Mouse (Mus musculus) MEL (cell line): ENCODE data around the gene Tnfrsf1a. TPM values are rescaled to one million over a fixed set of nuclear protein-coding genes. Genes with fewer than 3 reads are reported as not detected.

ENCODE experiments used
- DNase-seq: peaks from one replicate; pipeline ENCODE4 v3.0.0; 2011; ENCODE audit warnings: low read depth, low spot score
- H3K27ac ChIP-seq: 2 replicates; pipeline ENCODE4 v1.5.1; 2012; ENCODE audit warnings: low read depth, mild to moderate bottlenecking, control low read depth, low read length, moderate library complexity; ENCODE audit not compliant: control insufficient read depth
- H3K27me3 ChIP-seq, 2 experiments: fragments of 150-350 bp in 1 of 2; sonication (generic) in 1 of 2; 2 replicates each; pipeline ENCODE4 v1.6.1; 2012; ENCODE audit warnings: low read length in 2 of 2, mild to moderate bottlenecking in 2 of 2, improper control_type of control experiment in 1 of 2, moderate library complexity in 1 of 2; ENCODE audit not compliant: insufficient read depth in 2 of 2, control insufficient read depth in 1 of 2
- H3K36me3 ChIP-seq, 2 experiments: 2 replicates each; pipeline ENCODE4 v1.6.1; 2012 to 2014; ENCODE audit warnings: low read length in 2 of 2, improper control_type of control experiment in 1 of 2, inconsistent platforms in 1 of 2, mild to moderate bottlenecking in 1 of 2; ENCODE audit not compliant: insufficient read depth in 2 of 2, control insufficient read depth in 1 of 2
- H3K4me1 ChIP-seq, 2 experiments: fragments of 150-350 bp in 1 of 2; sonication (generic) in 1 of 2; 2 replicates each; pipeline ENCODE4 v1.6.1; 2012; ENCODE audit warnings: low read length in 2 of 2, improper control_type of control experiment in 1 of 2, mild to moderate bottlenecking in 1 of 2; ENCODE audit not compliant: insufficient read depth in 2 of 2, control insufficient read depth in 1 of 2
- H3K4me3 ChIP-seq, 2 experiments: fragments of 150-350 bp in 1 of 2; sonication (generic) in 1 of 2; 2 replicates each; pipeline ENCODE4 v1.5.1; 2012; ENCODE audit warnings: low read depth in 2 of 2, low read length in 2 of 2, mild to moderate bottlenecking in 2 of 2, moderate library complexity in 2 of 2, control low read depth in 1 of 2, improper control_type of control experiment in 1 of 2; ENCODE audit not compliant: control insufficient read depth in 1 of 2, insufficient read depth in 1 of 2
- H3K79me2 ChIP-seq: 2 replicates; pipeline ENCODE4 v1.6.1; 2012; ENCODE audit warnings: mild to moderate bottlenecking, low read length, moderate library complexity; ENCODE audit not compliant: control insufficient read depth, poor library complexity, insufficient read depth
- H3K9ac ChIP-seq: 2 replicates; pipeline ENCODE4 v1.6.1; 2012; ENCODE audit warnings: low read depth, mild to moderate bottlenecking, control low read depth, low read length, moderate library complexity; ENCODE audit not compliant: control insufficient read depth, poor library complexity, severe bottlenecking
- H3K9me3 ChIP-seq: fragments of 150-350 bp; sonication (generic); replicated peaks from 2 replicates; pipeline ENCODE4 v1.6.1; 2012; ENCODE audit warnings: mild to moderate bottlenecking, low read length, improper control_type of control experiment, moderate library complexity; ENCODE audit not compliant: insufficient read depth
- EP300 ChIP-seq, 2 experiments: IDR thresholded peaks; 2 replicates each; pipeline ENCODE4 v1.6.1; 2011; ENCODE audit warnings: improper control_type of control experiment in 2 of 2, low read length in 2 of 2, low read depth in 1 of 2, mild to moderate bottlenecking in 1 of 2
- GABPA ChIP-seq: IDR thresholded peaks from 2 replicates; pipeline ENCODE4 v1.6.1; 2012; ENCODE audit warnings: low read depth, mild to moderate bottlenecking, inconsistent platforms, low read length, improper control_type of control experiment, moderate library complexity
- GATA1 ChIP-seq: IDR thresholded peaks from 2 replicates; pipeline ENCODE4 v1.6.1; 2011; ENCODE audit warnings: low read depth, low read length, improper control_type of control experiment
- HCFC1 ChIP-seq: IDR thresholded peaks from 2 replicates; pipeline ENCODE4 v1.6.1; 2012; ENCODE audit warnings: low read depth, mild to moderate bottlenecking, inconsistent platforms, low read length, improper control_type of control experiment, moderate library complexity
- MAFK ChIP-seq: IDR thresholded peaks from 2 replicates; pipeline ENCODE4 v1.6.1; 2011; ENCODE audit warnings: low read depth, mild to moderate bottlenecking, low read length, improper control_type of control experiment, borderline replicate concordance
- MAX ChIP-seq: IDR thresholded peaks from 2 replicates; pipeline ENCODE4 v1.6.1; 2011; ENCODE audit warnings: low read length, improper control_type of control experiment
- MYC ChIP-seq: IDR thresholded peaks from 2 replicates; pipeline ENCODE4 v1.6.1; 2011; ENCODE audit warnings: low read depth, mild to moderate bottlenecking, low read length, improper control_type of control experiment, moderate library complexity
- NELFE ChIP-seq: IDR thresholded peaks from 2 replicates; pipeline ENCODE4 v1.6.1; 2011; ENCODE audit warnings: low read depth, low read length, improper control_type of control experiment
- TCF12 ChIP-seq: IDR thresholded peaks from 2 replicates; pipeline ENCODE4 v1.6.1; 2014; ENCODE audit warnings: low read depth, mild to moderate bottlenecking, inconsistent platforms, low read length, improper control_type of control experiment, moderate library complexity
- USF1 ChIP-seq: IDR thresholded peaks from 2 replicates; pipeline ENCODE4 v1.6.1; 2014; ENCODE audit warnings: low read depth, mild to moderate bottlenecking, inconsistent platforms, low read length, improper control_type of control experiment, moderate library complexity
- USF2 ChIP-seq, 2 experiments: IDR thresholded peaks; 2 replicates each; pipeline ENCODE4 v1.6.1; 2011 to 2012; ENCODE audit warnings: improper control_type of control experiment in 2 of 2, low read length in 2 of 2, borderline replicate concordance in 1 of 2, inconsistent platforms in 1 of 2, low read depth in 1 of 2, mild to moderate bottlenecking in 1 of 2; ENCODE audit not compliant: insufficient read depth in 1 of 2
- ZNF384 ChIP-seq: IDR thresholded peaks from 2 replicates; pipeline ENCODE4 v1.6.1; 2012; ENCODE audit warnings: low read depth, mild to moderate bottlenecking, inconsistent platforms, low read length, improper control_type of control experiment
- polyA plus RNA-seq, 2 experiments: library from polyadenylated mRNA; stranded (reverse) in 1 of 2; unstranded in 1 of 2; fragments of >175 nt in 1 of 2; fragments of >200 nt in 1 of 2; gene quantifications; 2 replicates each; pipeline versions ENCODE4 v1.2.1 to v1.2.4; 2012; ENCODE audit warnings: low replicate concordance in 2 of 2, low read depth in 1 of 2; ENCODE audit not compliant: insufficient read length in 2 of 2, insufficient read depth in 1 of 2, missing spikeins in 1 of 2
- total RNA-seq: library from RNA; depleted of rRNA; stranded (reverse); fragments of 300-350 nt; gene quantifications from 2 replicates; pipeline ENCODE4 v1.2.3, GENCODE M21; 2012

Tnfrsf1a gene
- total and polyA plus RNA-seq, 3 experiments: 22.0 to 43.4 TPM; not detected in 1

- H3K4me1 ChIP-seq: no peaks in the 10 kb centered on the region
- H3K27me3 ChIP-seq: peaks cover 3 to 8% of the 10 kb centered on the region in 2 experiments; a peak in 3 of 4 replicates
- no peak for DNase-seq
- H3K4me3 ChIP-seq: no peak within 1 kb of the TSS
- H3K9ac ChIP-seq: no peak within 1 kb of the TSS
- no peak for TF ChIP-seq TCF12
- no peak for TF ChIP-seq GABPA
- TF ChIP-seq NELFE: no peak
- no peak for TF ChIP-seq EP300 (IDR thresholded peaks at IDR 0.05; ENCODE audit: low read depth in 1 of 2, low read length in 2 of 2)
- no peak for TF ChIP-seq MYC
- TF ChIP-seq, all 39 proteins: peak for 0
- Histone ChIP-seq H3K27ac (no peak within 1 kb of the TSS), H3K79me2 (no peaks in the 10 kb centered on the region), H3K9me3 (no peaks in the 10 kb centered on the region), H3K36me3 (no peaks in the 10 kb centered on the region)
These were observed 28.8 kb upstream of the Tnfrsf1a start, which contains the start of gene Scnn1a for GRCm38 (mm10) chr6:125320323-125320722. Gene Scnn1a, plus strand, starts transcription at chr6:125320659.

DNA sequence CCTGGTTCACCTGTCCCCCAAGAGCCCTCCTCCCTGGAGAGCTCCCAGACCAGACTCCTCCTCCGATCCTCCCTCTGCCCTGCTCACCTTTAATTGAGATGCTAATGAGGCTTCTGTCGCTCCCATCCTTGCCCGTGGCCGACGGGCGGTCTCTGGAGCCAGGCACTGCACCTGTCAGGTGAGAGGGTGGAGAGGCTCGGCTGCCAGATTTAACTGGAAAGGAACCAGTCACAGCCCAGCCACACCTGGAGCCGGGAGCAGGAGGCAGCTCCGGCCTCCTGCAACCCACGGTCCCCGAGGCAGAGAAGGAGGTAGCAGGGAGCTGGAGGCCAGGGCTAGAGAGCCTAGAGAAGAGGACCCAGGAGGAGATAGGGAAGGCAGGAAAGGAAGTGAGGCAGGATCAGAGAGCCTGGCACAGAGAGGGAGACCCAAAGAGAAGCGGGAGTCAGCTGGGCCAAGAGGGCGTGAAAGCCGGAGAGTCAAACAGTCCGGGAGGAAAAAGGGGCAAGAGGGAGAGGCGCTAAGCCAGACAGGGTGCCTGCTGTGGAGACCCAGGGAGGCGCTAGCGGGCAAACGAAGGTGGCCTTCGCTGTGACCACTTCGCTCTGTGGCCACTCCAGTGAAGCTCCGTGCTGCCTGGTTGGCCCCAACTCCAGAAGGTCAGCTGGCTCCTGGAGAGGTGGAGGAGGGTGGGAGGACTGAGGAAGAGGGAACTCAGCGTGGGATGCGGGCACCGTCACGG lies 27.9 kb upstream of the Tnfrsf1a start:
- TF ChIP-seq USF2 (IDR thresholded peaks at IDR 0.05; ENCODE audit: borderline replicate concordance in 1 of 2, insufficient read depth in 1 of 2, low read depth in 1 of 2, low read length in 2 of 2) (no peak), NELFE (no peak), MAFK (no peak), USF1 (no peak)
- no peaks in the 10 kb centered on the region for H3K4me1 ChIP-seq
- no peak overlapping the region for H3K4me3 ChIP-seq
- no peak overlapping the region for H3K9ac ChIP-seq
- H3K9me3 ChIP-seq: no peaks in the 10 kb centered on the region
- no peak overlapping the region for H3K27ac ChIP-seq
- no peak for DNase-seq
- H3K79me2 ChIP-seq: no peaks in the 10 kb centered on the region
- H3K36me3 ChIP-seq: no peaks in the 10 kb centered on the region
- H3K27me3 ChIP-seq: peaks cover 3 to 8% of the 10 kb centered on the region in 2 experiments; a peak in 3 of 4 replicates

- DNase-seq: no peak
- no peak for TF ChIP-seq GATA1
- no peak for TF ChIP-seq HCFC1
- TF ChIP-seq MAX: no peak
- no peak for TF ChIP-seq ZNF384
- no peak overlapping the region for H3K27ac ChIP-seq
- no peaks in the 10 kb centered on the region for H3K36me3 ChIP-seq
- H3K79me2 ChIP-seq: no peaks in the 10 kb centered on the region
- H3K27me3 ChIP-seq: peaks cover 3 to 13% of the 10 kb centered on the region in 2 experiments; a peak in 3 of 4 replicates
- no peak overlapping the region for H3K4me3 ChIP-seq
- no peaks in the 10 kb centered on the region for H3K4me1 ChIP-seq
- no peaks in the 10 kb centered on the region for H3K9me3 ChIP-seq
- no peak overlapping the region for H3K9ac ChIP-seq
These were observed 26.4 kb upstream of the Tnfrsf1a start for GRCm38 (mm10) chr6:125322794-125323193.
